9 mouse cellular contexts compared by ENCODE assay signal in the genomic region with DNA sequence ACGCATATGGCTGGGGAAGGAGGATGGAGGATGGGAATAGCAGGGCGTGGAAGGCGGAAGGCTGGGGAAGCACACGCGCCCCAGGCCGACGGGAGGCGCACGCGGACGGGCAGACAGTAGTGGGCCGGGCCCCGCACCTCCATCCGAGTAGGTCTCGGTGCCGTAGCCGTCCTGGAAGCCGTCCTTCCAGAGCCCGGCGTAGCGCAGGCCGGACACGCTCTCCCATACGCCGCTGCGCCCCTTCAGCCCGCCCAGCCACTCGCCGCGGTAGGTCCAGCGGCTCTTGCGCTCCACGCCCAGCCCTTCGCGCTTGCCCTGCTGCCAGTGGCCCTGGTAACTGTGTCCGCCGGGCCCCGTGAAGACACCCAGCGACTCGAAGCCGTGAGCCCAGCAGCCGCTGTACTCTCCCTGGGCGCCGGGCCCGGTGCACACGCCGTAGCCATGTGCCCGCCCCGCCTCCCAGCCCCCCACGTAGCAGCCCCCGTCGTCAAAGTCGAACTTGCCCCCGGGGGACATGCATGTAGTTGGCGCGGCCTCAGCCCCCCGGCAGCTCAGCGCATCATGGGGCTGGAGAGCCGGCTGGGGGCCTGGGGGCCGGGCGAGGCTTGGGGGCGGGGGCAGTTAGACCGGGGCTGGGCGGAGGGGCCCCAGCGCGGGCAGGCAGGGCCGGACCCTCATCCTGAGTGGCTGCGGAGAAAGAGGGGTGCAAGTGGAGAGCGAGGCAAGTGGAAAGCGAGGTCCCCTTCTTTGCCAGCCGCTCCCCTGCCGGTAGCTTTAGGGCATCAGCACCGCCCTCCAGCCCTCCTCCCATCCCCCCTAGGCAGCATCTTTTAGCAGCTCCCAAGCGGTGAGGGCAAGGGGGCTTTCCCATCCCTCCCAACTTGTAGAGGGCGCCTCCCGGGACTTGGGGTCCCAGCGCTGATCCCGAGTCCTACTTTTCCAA. TPM values are rescaled to one million over a fixed set of nuclear protein-coding genes. Genes with fewer than 3 reads are reported as not detected.
DNase-seq lines count a peak whose midpoint lies in the region; ATAC-seq and TF ChIP-seq lines count a peak whose summit lies in the region.
"Had no signal": no experiment of that assay in that cellular context is flagged by ENCODE, and none has a peak within 500 bp of the region (broad histone marks: within the 10 kb centered on the region; RNA-seq: fewer than 3 reads in every experiment).

No protein-coding gene starts in this region.

- intact Hi-C loops in heart, postnatal 25 days (cut with DNase I) = loop anchor here (2.0 kb wide), 1 partner anchor 20 kb away; a partner anchor contains a TSS
- intact Hi-C loops in left cerebral cortex, adult 2 months (cut with DNase I) = no loop called here

- H3K4me3 ChIP-seq in bone marrow, adult 2 months (replicated peaks; ENCODE audit: control insufficient read depth, low read depth, low read length) = no peak overlapping the region
- peak overlapping the region; percentile 30 for H3K4me3 ChIP-seq in embryonic fibroblast, embryonic 13.5 days (ENCODE audit: insufficient read depth, low read length)
- peak overlapping the region; percentile 73 for H3K4me3 ChIP-seq in hindbrain, embryonic 10.5 days
- peak overlapping the region; percentile 89 for H3K4me3 ChIP-seq in left cerebral cortex, adult 2 months
- peak overlapping the region; percentile 55 for H3K4me3 ChIP-seq in small intestine, adult 2 months (ENCODE audit: low read depth, low read length)

- peak; percentile 38 for ATAC-seq in megakaryocyte, adult 5-6 weeks (ENCODE audit: poor library complexity, severe bottlenecking)

- no peaks in the 10 kb centered on the region for H3K4me1 ChIP-seq in bone marrow, adult 2 months (ENCODE audit: control insufficient read depth, insufficient read depth, low read length)
- H3K4me1 ChIP-seq in embryonic fibroblast, embryonic 13.5 days (ENCODE audit: control insufficient read depth, insufficient read depth, low read length) = no peaks in the 10 kb centered on the region; the same call in 1 of the 2 replicates
- peaks cover 39% of the 10 kb centered on the region for H3K4me1 ChIP-seq in hindbrain, embryonic 10.5 days (replicated peaks)
- H3K4me1 ChIP-seq in small intestine, adult 2 months (ENCODE audit: control insufficient read depth, insufficient read depth, insufficient read length, low read length) = peaks cover 12% of the 10 kb centered on the region

- 2% methylated on average over 78 of the region's 78 CpGs for WGBS in bone marrow, adult 2 months
- WGBS in hindbrain, embryonic 10.5 days = under 1% methylated on average over 78 of the region's 78 CpGs
- WGBS in small intestine, adult 2 months = 2% methylated on average over 74 of the region's 78 CpGs

- TF ChIP-seq POLR2A in bone marrow, adult 2 months (IDR thresholded peaks at IDR 0.05; ENCODE audit: borderline replicate concordance, control insufficient read depth, low read depth, low read length) = no peak; the same call in 1 of the 2 replicates
- TF ChIP-seq POLR2A in embryonic fibroblast, embryonic 13.5 days (IDR thresholded peaks at IDR 0.05; ENCODE audit: low read depth, low read length) = 0 out of 2 replicates have a peak, but pooled peaks have one; percentile 50
- TF ChIP-seq POLR2A in small intestine, adult 2 months (IDR thresholded peaks at IDR 0.05; ENCODE audit: low read depth, low read length) = no peak

- 0 out of 2 replicates have a peak, but pooled peaks have one; percentile 7 for TF ChIP-seq CTCF in bone marrow, adult 2 months (IDR thresholded peaks at IDR 0.05; ENCODE audit: control insufficient read depth, insufficient read depth, low read length)
- 0 out of 2 replicates have a peak, but pooled peaks have one; percentile 30 for TF ChIP-seq CTCF in embryonic fibroblast, embryonic 13.5 days (IDR thresholded peaks at IDR 0.05; ENCODE audit: borderline replicate concordance, insufficient read depth, low read length)
- TF ChIP-seq CTCF in left cerebral cortex, adult 2 months (IDR thresholded peaks at IDR 0.05) = peak; percentile 36
- TF ChIP-seq CTCF in small intestine, adult 2 months (IDR thresholded peaks at IDR 0.05; ENCODE audit: extremely low read depth, insufficient read length, insufficient replicate concordance, low read depth, low read length) = no peak

- H3K9me3 ChIP-seq in hindbrain, embryonic 10.5 days = no peaks in the 10 kb centered on the region

- H3K27ac ChIP-seq in bone marrow, adult 2 months (ENCODE audit: control insufficient read depth, insufficient read depth, low read depth, low read length, poor library complexity) = no peak overlapping the region
- H3K27ac ChIP-seq in embryonic fibroblast, embryonic 13.5 days (ENCODE audit: insufficient read depth, low read length) = no peak overlapping the region
- H3K27ac ChIP-seq in hindbrain, embryonic 10.5 days = peak overlapping the region; percentile 86
- H3K27ac ChIP-seq in left cerebral cortex, adult 2 months = peak overlapping the region; percentile 97
- no peak overlapping the region for H3K27ac ChIP-seq in small intestine, adult 2 months (ENCODE audit: insufficient read depth, low read depth, low read length)

- peaks cover 84% of the 10 kb centered on the region for H3K27me3 ChIP-seq in hindbrain, embryonic 10.5 days (ENCODE audit: insufficient read depth, poor library complexity, severe bottlenecking)
- H3K27me3 ChIP-seq in small intestine, adult 2 months (ENCODE audit: control insufficient read depth, insufficient read depth, low read length) = peaks cover 14% of the 10 kb centered on the region

- no peaks in the 10 kb centered on the region for H3K36me3 ChIP-seq in hindbrain, embryonic 10.5 days
- no peaks in the 10 kb centered on the region for H3K36me3 ChIP-seq in small intestine, adult 2 months (ENCODE audit: control insufficient read depth, insufficient read depth, low read length)

- peak; percentile 41 to 53 for DNase-seq in heart, adult 18-20 months
- DNase-seq in heart, postnatal 25 days (ENCODE audit: low spot score) = no peak
- DNase-seq in hindbrain, embryonic 10.5 days (ENCODE audit: low spot score) = peak; percentile 65
- DNase-seq in left cerebral cortex, adult 2 months (ENCODE audit: extremely low spot score in 1 of 2, low spot score in 2 of 2) = peak; percentile 67 to 73

RNA-seq across cellular contexts. Expression of a gene that starts 1.7 kb away (rescaled TPM):
- under 1 TPM in 1 of 2 experiments, not detected in 1; 0.08 TPM for total RNA-seq in heart, adult 18-20 months (2021)
- not detected for total RNA-seq in heart, postnatal 25 days (2021)
- polyA plus RNA-seq in bone marrow, adult 2 months (2011; ENCODE audit: insufficient read depth, insufficient read length, low replicate concordance, missing spikeins) = not detected in 2 replicates
- 0.73 and 1.6 TPM in 2 replicates for polyA plus RNA-seq in embryonic fibroblast, embryonic 13.5 days (2011; ENCODE audit: insufficient read length, low read depth, missing spikeins)
- polyA plus RNA-seq in hindbrain, embryonic 10.5 days (2016; fragmentation: Nextera tagmentation; extraction: Ambion mirVana) = 0.75 and 1.7 TPM in 2 replicates
- total RNA-seq in left cerebral cortex, adult 2 months (2021) = 100 to 1,000 TPM; 300 to 347 TPM
- total RNA-seq in megakaryocyte, adult 5-6 weeks (2015) = not detected in 2 replicates
- not detected in 2 replicates for total RNA-seq in megakaryocyte, adult 5-6 weeks (2017)
- 0.65 and 0.72 TPM in 2 replicates for polyA plus RNA-seq in small intestine, adult 2 months (2012; rRNA removed)
- total RNA-seq: CH12.LX had no signal

RNA-seq across cellular contexts. Expression of a gene that starts 8.6 kb away (rescaled TPM):
- 1 to 10 TPM; 3.3 to 8.3 TPM for total RNA-seq in heart, adult 18-20 months (2021)
- total RNA-seq in heart, postnatal 25 days (2021) = 1 to 10 TPM; 4.4 to 4.6 TPM
- polyA plus RNA-seq in bone marrow, adult 2 months (2011; ENCODE audit: insufficient read depth, insufficient read length, low replicate concordance, missing spikeins) = 64.8 and 112 TPM in 2 replicates
- 6.7 and 10.0 TPM in 2 replicates for polyA plus RNA-seq in embryonic fibroblast, embryonic 13.5 days (2011; ENCODE audit: insufficient read length, low read depth, missing spikeins)
- polyA plus RNA-seq in hindbrain, embryonic 10.5 days (2016; fragmentation: Nextera tagmentation; extraction: Ambion mirVana) = 14.5 and 16.3 TPM in 2 replicates
- total RNA-seq in left cerebral cortex, adult 2 months (2021) = 1 to 10 TPM; 7.7 to 9.5 TPM
- 43.2 and 46.7 TPM in 2 replicates for total RNA-seq in megakaryocyte, adult 5-6 weeks (2015)
- total RNA-seq in megakaryocyte, adult 5-6 weeks (2017) = 11.8 and 18.3 TPM in 2 replicates
- 48.4 and 80.7 TPM in 2 replicates for polyA plus RNA-seq in small intestine, adult 2 months (2012; rRNA removed)

RNA-seq across cellular contexts. Expression of a gene that starts 20.4 kb away (rescaled TPM):
- 10 to 100 TPM; 11.3 to 12.9 TPM for total RNA-seq in heart, adult 18-20 months (2021)
- 10 to 100 TPM; 12.3 to 13.2 TPM for total RNA-seq in heart, postnatal 25 days (2021)
- polyA plus RNA-seq in bone marrow, adult 2 months (2011; ENCODE audit: insufficient read depth, insufficient read length, low replicate concordance, missing spikeins) = 2.6 and 6.5 TPM in 2 replicates
- 13.1 and 17.1 TPM in 2 replicates for polyA plus RNA-seq in embryonic fibroblast, embryonic 13.5 days (2011; ENCODE audit: insufficient read length, low read depth, missing spikeins)
- polyA plus RNA-seq in hindbrain, embryonic 10.5 days (2016; fragmentation: Nextera tagmentation; extraction: Ambion mirVana) = 24.4 and 26.1 TPM in 2 replicates
- total RNA-seq in left cerebral cortex, adult 2 months (2021) = 10 to 100 TPM; 18.1 to 22.8 TPM
- total RNA-seq in megakaryocyte, adult 5-6 weeks (2015) = 5.4 and 6.9 TPM in 2 replicates
- 5.9 and 7.2 TPM in 2 replicates for total RNA-seq in megakaryocyte, adult 5-6 weeks (2017)
- polyA plus RNA-seq in small intestine, adult 2 months (2012; rRNA removed) = 2.9 and 4.9 TPM in 2 replicates

RNA-seq across cellular contexts. Expression of a gene that starts 22.9 kb away (rescaled TPM):
- 1 to 10 TPM; 4.5 to 5.0 TPM for total RNA-seq in heart, adult 18-20 months (2021)
- total RNA-seq in heart, postnatal 25 days (2021) = 1 to 10 TPM; 2.9 to 3.6 TPM
- polyA plus RNA-seq in bone marrow, adult 2 months (2011; ENCODE audit: insufficient read depth, insufficient read length, low replicate concordance, missing spikeins) = 4.0 and 5.3 TPM in 2 replicates
- polyA plus RNA-seq in embryonic fibroblast, embryonic 13.5 days (2011; ENCODE audit: insufficient read length, low read depth, missing spikeins) = 1.9 and 3.5 TPM in 2 replicates
- 8.8 and 17.7 TPM in 2 replicates for polyA plus RNA-seq in hindbrain, embryonic 10.5 days (2016; fragmentation: Nextera tagmentation; extraction: Ambion mirVana)
- total RNA-seq in left cerebral cortex, adult 2 months (2021) = 10 to 100 TPM; 47.0 to 61.6 TPM
- 2.0 and 2.1 TPM in 2 replicates for total RNA-seq in megakaryocyte, adult 5-6 weeks (2015)
- 1.1 and 1.3 TPM in 2 replicates for total RNA-seq in megakaryocyte, adult 5-6 weeks (2017)
- 2.2 and 4.2 TPM in 2 replicates for polyA plus RNA-seq in small intestine, adult 2 months (2012; rRNA removed)

Comparison
In these comparisons a context has a peak if more than half of its experiments do, and no peak if none do; other contexts are left out.
1. H3K27ac ChIP-seq: peak in hindbrain, embryonic 10.5 days (single experiment) and left cerebral cortex, adult 2 months (single experiment); none in bone marrow, adult 2 months (single experiment), embryonic fibroblast, embryonic 13.5 days (single experiment) and small intestine, adult 2 months (single experiment).
2. RNA of a gene that starts 1.7 kb away (total RNA-seq): 300 to 347 TPM in left cerebral cortex, adult 2 months; 0.08 TPM in heart, adult 18-20 months, not detected in heart, postnatal 25 days and not detected in megakaryocyte, adult 5-6 weeks; every median in the first group is over 100 times any median in the second.